Mouse (Mus musculus): ENCODE results near the gene Yeats4.
"Not testable (repeated sequence)": the region's sequence is repeated elsewhere in the genome, so short reads cannot be mapped to it uniquely, and the experiment has no call there.

Gene Yeats4

DNA sequence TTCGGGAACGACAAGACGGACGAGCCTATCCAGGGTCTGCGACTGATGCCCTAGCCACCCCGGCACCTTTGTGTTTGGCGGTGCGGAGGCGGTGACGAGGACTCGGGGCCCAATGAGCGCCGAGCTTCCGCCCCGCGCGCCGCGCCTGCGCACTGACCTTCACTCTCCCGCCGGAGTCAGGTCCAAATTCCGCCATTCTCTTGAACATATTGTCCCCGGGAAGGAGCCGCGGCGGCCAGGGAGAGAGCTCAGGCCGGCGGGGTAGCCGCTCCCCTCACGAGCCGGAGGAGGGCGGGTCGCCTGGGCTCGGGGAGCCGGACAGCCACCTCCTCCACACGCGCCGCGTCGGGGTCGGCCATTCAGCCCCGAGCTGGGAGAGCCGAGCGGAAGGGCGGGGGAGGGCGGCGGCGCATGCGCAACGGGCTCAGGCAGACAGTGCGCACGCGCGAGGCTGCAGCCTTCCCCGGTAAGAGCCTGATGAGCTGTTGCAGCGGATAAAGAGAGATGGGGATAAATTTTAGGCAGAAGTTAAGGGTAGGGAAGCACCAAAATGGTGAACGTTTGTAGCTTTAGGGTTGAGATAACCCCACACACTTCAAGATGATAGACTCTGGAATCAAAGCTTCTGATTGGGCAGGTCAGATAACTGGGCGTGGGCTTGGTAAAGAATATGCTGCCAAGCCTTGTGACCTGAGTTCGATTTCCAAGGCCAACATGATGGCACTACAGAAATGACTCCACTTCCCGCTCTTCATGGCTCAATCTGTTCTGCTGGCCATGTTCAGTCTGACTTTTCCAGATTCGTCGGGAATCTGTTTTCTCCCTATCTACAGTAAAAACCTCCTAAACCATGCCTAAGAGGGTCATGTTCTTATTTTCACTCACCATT, at the start of gene Yeats4:
Gene Yeats4, minus strand, starts transcription at position 406 of the 889 bp plus-strand sequence.
- DNase-seq (ENCODE audit: low spot score in 2 of 2), result peak; percentile 94

- DNase-seq (ENCODE audit: low spot score in 2 of 2), result no peak
These were observed 47.7 kb upstream of the Yeats4 start for GRCm38 (mm10) chr10:117272023-117272422.

DNA sequence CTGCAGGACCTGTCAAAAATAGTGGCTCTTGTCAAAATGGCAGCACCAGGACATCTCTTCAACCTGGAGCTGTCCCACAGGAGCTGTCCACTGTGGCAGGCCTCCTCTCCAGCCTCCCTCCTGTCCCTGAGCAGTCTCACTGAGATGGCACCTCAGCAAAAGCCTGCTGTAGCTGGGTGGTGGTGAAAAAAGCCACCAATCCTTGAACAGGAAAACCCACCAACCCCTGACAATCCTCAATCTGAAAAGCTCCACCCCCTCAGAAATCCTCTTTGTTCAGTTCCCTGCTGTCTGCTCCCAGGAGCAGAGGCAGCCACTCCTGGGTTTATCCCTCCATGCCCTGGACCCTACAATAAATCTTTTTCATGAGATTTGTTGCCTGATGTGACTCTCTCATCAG, 35.6 kb upstream of the Yeats4 start:
- DNase-seq (ENCODE audit: low spot score in 2 of 2), result no peak

DNA sequence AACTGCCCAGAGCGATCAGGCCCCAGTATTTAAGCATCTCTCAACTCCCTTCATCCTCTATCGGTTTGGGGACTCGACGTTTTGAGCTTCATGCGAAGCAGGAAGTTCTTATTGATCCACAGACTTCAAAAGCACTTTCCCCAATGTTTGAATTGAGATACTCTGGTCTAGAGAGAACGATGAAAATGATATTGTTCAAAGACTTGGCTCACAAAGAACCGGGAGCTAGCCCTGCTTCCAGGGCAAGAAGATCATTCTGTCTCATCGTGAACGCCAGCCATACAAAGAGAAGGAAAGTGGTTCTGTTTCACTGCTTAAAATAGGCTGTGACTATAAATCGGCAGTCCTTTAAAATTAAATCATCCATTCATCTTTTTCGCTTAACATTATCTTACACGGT, 14.3 kb upstream of the Yeats4 start, which contains the start of gene 9530003J23Rik:
Gene 9530003J23Rik, minus strand, starts transcription at position 101 of the 400 bp plus-strand sequence.
- DNase-seq (ENCODE audit: low spot score in 2 of 2), result no peak

DNA sequence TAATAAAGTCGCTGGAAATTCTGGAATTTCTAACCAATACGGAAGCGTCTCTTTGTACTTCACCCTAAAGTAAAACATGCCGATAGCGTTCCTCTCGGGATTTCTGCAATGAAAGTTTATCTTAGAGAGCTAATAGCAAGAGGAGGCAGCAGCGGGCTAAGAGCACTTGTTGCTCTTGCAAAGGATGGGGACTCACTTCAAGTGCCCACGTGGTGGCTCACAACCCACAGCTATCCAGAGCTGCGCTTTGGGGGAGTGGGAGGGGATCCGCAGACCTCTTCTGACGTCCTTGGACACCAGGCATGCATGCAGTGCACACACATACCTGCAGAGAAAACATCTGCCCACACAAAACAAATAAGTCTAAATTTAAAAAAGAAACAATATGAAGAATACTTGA, 11.6 kb upstream of the Yeats4 start:
- no peak for DNase-seq (ENCODE audit: low spot score in 2 of 2)

- DNase-seq (ENCODE audit: low spot score in 2 of 2), result peak in 1 of 2 experiments; percentile 57
These were observed 10.5 kb upstream of the Yeats4 start for GRCm38 (mm10) chr10:117234825-117235224.

DNA sequence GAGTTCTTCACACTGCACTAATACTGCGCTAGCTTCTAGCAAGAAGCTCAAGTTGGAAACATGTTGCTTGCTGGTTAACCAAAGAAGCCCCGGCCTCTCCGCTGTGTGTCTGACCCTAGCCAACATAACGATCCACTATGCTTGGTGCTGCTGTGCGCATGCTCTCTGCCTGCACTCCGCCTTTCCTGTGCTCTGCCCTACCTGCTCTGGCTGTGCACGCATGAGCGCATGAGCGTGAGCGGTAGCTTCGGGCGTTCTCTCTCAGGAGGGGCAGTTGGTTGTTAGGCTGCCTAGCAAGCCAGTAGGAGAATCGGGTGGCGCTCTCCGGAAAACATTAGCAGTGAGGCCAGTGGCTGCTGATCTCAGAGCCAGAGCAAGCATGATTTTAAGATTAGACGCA, 5.5 kb upstream of the Yeats4 start:
- peak in 1 of 2 experiments; percentile 55 for DNase-seq (ENCODE audit: low spot score in 2 of 2)

DNA sequence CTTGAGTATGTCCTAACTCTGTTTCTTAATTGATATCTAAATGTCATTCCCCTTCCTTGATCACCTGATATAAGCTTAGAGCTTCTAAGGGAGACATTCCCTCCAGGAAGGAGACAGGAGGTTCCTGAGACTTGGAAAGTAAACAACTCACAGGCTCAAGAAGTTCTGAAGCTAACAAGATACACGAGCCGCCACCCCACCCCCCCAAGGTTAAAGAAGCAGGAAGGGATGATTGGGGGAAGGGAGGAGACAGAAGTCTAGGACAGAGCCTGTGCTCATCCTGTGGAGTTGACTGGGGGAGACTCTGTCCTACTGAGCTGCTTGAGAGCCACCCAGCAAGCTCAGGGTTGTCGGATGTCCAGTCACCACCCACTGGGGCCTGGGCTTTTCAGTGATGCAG, 1.7 kb upstream of the Yeats4 start:
- DNase-seq (ENCODE audit: low spot score in 2 of 2), result no peak

DNA sequence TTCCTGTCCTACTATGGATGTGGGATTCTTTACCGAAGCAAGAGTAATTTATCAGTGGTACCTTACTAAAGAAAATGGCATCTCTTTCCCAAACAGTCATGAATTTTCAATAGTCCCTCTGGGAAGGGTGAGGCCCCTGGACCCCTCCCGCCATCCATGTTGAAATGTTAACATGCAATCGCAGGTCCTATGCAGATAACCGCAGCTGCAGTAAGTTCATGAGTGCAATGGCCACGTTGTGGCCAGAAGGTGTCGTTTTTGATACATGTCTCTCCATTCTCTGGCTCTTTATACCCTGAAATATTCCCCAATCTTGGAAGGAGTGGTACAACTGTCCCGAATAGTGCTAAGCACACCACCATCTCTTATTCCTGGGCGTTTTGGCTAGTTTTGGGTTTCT, 787 bp upstream of the Yeats4 start:
- DNase-seq (ENCODE audit: low spot score in 2 of 2), result no peak

GRCm38 (mm10) chr10:117223758-117224101, 577 bp downstream of the Yeats4 start:
- no peak for DNase-seq (ENCODE audit: low spot score in 2 of 2)

GRCm38 (mm10) chr10:117222821-117223220, 1.5 kb downstream of the Yeats4 start:
- no peak for DNase-seq (ENCODE audit: low spot score in 2 of 2)

GRCm38 (mm10) chr10:117218351-117218750, 6.0 kb downstream of the Yeats4 start:
- no peak for DNase-seq (ENCODE audit: low spot score in 2 of 2)

GRCm38 (mm10) chr10:117217246-117217840, 7.0 kb downstream of the Yeats4 start:
- DNase-seq (ENCODE audit: low spot score in 2 of 2), result no peak

- no peak for DNase-seq (ENCODE audit: low spot score in 2 of 2)
These were observed 7.5 kb downstream of the Yeats4 start for GRCm38 (mm10) chr10:117216793-117217192.

DNA sequence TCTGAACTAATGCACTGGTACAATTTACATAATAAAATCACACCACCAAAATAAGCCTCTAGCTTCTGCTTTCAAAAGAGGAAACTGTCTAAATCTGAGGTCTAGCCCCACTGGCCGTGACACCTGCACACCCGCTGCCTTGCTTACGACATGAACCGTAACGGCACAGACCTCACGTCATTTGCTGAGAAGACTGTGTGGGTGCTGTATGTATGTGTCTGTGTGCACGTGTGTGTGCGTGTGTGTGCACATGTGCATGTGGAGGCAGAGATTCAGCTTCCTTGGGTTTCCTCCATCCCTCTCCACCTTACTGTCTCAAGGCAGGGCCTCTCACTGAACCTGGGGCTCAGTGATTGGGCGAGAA, 8.2 kb downstream of the Yeats4 start:
- DNase-seq (ENCODE audit: low spot score in 2 of 2), result no peak

DNA sequence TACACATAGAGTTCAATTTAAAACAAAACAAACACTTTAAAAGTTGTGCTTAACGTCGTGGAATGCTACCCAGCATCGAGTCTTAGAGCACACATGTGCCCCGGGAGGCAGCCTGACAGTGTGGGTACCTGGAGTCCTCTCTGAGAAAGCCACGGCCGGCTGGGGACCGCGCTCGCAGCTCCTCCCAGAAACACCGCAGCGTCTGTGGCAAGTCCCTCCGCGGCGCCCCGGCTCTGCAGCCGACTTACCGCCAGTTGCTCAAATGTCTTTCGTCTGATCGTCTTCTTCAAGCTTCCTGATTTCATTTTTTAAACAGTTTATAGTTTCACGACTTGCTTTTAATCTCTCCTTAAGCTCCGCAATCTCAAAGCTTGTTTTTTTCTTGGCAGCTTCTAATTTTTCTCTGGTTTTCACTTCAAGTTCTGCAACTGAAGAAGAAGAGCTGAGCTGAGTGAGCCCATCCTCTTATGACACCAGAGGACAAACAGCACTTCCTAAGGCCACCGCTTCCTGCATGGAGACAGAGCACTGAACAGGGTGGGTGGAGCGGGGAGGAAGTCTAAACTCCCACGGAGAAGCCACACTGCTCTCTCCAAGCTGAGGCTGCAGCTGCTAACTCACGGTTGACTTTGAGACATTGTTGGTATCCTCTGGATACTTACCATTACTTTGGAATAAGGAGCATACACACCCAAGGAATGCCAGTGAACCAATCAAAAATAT, 8.7 kb downstream of the Yeats4 start:
- DNase-seq (ENCODE audit: low spot score in 2 of 2), result no peak

DNA sequence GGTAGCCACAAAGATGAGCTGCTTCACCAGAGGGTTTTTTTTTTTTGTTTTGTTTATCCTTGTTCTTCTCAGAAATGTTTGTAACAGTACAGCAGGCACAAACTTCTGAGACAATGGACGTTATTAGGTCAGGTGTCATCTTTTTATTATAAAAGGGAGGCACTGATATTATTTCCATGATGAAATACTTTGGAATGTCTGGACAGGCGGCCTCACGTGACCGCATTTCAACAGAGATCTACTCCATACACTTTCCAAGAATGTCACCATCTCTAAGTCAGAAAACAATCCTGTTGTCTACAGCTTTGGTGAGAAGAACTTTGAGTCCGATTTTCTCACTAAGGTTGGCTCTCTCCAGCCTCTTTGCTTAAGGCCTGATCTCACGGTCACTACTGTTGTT, 13.3 kb downstream of the Yeats4 start:
- no peak for DNase-seq (ENCODE audit: low spot score in 2 of 2)

- DNase-seq (ENCODE audit: low spot score in 2 of 2), result no peak
These were observed 14.8 kb downstream of the Yeats4 start for GRCm38 (mm10) chr10:117209469-117209938.

DNA sequence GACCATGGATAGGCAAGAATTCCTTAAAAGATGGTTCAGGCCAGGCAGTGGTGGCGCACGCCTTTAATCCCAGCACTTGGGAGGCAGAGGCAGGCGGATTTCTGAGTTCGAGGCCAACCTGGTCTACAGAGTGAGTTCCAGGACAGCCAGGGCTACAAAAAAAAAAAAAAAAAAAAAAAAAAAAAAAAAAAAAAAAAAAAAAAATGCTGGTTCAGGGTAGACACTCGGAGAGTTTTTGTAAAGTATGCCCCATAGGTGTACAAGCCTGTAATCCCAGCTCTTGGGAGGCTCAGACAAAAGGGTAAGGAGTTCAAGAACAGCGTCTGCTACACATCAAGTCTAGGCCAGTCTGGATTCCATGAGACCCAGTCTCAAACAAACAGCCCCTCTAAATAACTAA, 15.5 kb downstream of the Yeats4 start:
- DNase-seq (ENCODE audit: low spot score in 2 of 2), result not testable (repeated sequence)

- DNase-seq (ENCODE audit: low spot score in 2 of 2), result no peak
These were observed 16.1 kb downstream of the Yeats4 start for GRCm38 (mm10) chr10:117208221-117208620.

DNA sequence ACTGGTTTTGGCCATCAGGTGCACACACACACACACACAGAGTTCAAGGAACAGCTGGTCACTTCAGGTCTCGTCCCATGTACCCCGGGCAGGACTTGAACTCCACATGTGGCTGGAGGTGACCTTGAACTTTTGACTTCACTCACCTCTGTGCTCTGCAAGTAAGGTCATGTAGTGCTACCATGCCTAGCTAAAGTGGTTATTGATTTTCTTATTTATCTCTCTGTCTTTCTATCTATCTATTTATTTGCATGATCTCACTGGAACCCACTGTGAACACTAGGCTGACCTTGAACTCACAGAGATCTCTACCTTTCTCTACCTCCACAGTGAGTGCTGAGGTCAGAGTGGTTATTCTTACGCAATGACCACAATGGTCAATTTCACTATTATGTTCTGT, 18.2 kb downstream of the Yeats4 start:
- no peak for DNase-seq (ENCODE audit: low spot score in 2 of 2)

- DNase-seq (ENCODE audit: low spot score in 2 of 2), result no peak
These were observed 20.7 kb downstream of the Yeats4 start for GRCm38 (mm10) chr10:117203558-117203981.
